Mouse (Mus musculus): ENCODE results near the gene Csf3.

- TF ChIP-seq GATA1 (IDR thresholded peaks at IDR 0.05; ENCODE audit: low read length) (no peak), TAL1 (IDR thresholded peaks at IDR 0.05; ENCODE audit: low read length) (no peak)
Measured at GRCm38 (mm10) chr11:98681186-98681585, 19.9 kb upstream of the Csf3 start.
